Mouse (Mus musculus) lung, postnatal 0 days (tissue): ENCODE measurements around the gene Rgs7. TPM values are rescaled to one million over a fixed set of nuclear protein-coding genes. Genes with fewer than 3 reads are reported as not detected.

ENCODE experiments used
- ATAC-seq: fragments of 200-750 bp; cut with Nextera tagmentation; 2 replicates; pipeline ENCODE4 v1.8.0; 2017; ENCODE audit warnings: moderate library complexity
- DNase-seq: peaks from one replicate; pipeline ENCODE4 v3.0.0-alpha.2; 2016; ENCODE audit warnings: low spot score
- H3K27ac ChIP-seq: fragments of 300-500 bp; sonication (generic); 2 replicates; pipeline ENCODE4 v1.5.1; 2014; ENCODE audit warnings: antibody characterized with exemption, mild to moderate bottlenecking, low read length, mixed read lengths
- H3K27me3 ChIP-seq: fragments of 300-500 bp; sonication (generic); replicated peaks from 2 replicates; pipeline ENCODE4 v1.6.1; 2014; ENCODE audit warnings: low read length, mixed read lengths; ENCODE audit not compliant: insufficient read depth
- H3K36me3 ChIP-seq: fragments of 300-500 bp; sonication (generic); 2 replicates; pipeline ENCODE4 v1.6.1; 2014; ENCODE audit warnings: low read length, mixed read lengths; ENCODE audit not compliant: insufficient read depth
- H3K4me1 ChIP-seq: fragments of 300-500 bp; sonication (generic); 2 replicates; pipeline ENCODE4 v1.6.1; 2014; ENCODE audit warnings: antibody characterized with exemption, low read depth, low read length, mixed read lengths; ENCODE audit not compliant: insufficient read depth
- H3K4me2 ChIP-seq: fragments of 300-500 bp; sonication (generic); replicated peaks from 2 replicates; pipeline ENCODE4 v1.6.1; 2014; ENCODE audit warnings: low read depth, mild to moderate bottlenecking, low read length, moderate library complexity, mixed read lengths
- H3K4me3 ChIP-seq: fragments of 300-500 bp; sonication (generic); 2 replicates; pipeline ENCODE4 v1.5.1; 2014; ENCODE audit warnings: low read depth, low read length
- H3K9ac ChIP-seq: fragments of 300-500 bp; sonication (generic); replicated peaks from 2 replicates; pipeline ENCODE4 v1.6.1; 2014; ENCODE audit warnings: low read depth, mild to moderate bottlenecking
- H3K9me3 ChIP-seq: fragments of 300-500 bp; sonication (generic); 2 replicates; pipeline ENCODE4 v1.6.1; 2016; ENCODE audit warnings: low read length, mixed read lengths
- CTCF ChIP-seq: IDR thresholded peaks from 2 replicates; pipeline ENCODE4 v1.5.1; 2016; ENCODE audit warnings: antibody characterized with exemption, mild to moderate bottlenecking
- EP300 ChIP-seq: IDR thresholded peaks from 2 replicates; pipeline ENCODE4 v1.6.1; 2016; ENCODE audit warnings: antibody characterized with exemption, mild to moderate bottlenecking, control low read depth
- WGBS: fragments of 180-500 bp; shearing (Covaris S2); extraction: QIAGEN DNeasy Blood & Tissue Kit; methylation state at CpG from one replicate; pipeline ENCODE4 v1.1.7; 2014; 5-methylcytosine and 5-hydroxymethylcytosine counted together
- polyA plus RNA-seq: library from polyadenylated mRNA; unstranded; fragments of >200 nt; fragmentation: Nextera tagmentation; extraction: Ambion mirVana; gene quantifications from 2 replicates; pipeline ENCODE4 v1.2.1, GENCODE M21; 2015

Gene Rgs7
- polyA plus RNA-seq, 1 experiment from 2014 or later, result 0.20 TPM

GRCm38 (mm10) chr1:175259374-175259773 is 232.9 kb downstream of the Rgs7 start:
- ATAC-seq (no peak), DNase-seq (no peak)
- no peak overlapping the region for H3K4me2 ChIP-seq
- no peak overlapping the region for H3K4me3 ChIP-seq
- WGBS, result 47% methylated on average over 1 of the region's 1 CpGs
- no peaks in the 10 kb centered on the region for H3K9me3 ChIP-seq
- no peak overlapping the region for H3K27ac ChIP-seq
- H3K4me1 ChIP-seq, result no peaks in the 10 kb centered on the region
- H3K36me3 ChIP-seq, result no peaks in the 10 kb centered on the region
- TF ChIP-seq CTCF, result no peak
- TF ChIP-seq EP300, result no peak
- H3K27me3 ChIP-seq, result no peaks in the 10 kb centered on the region
- no peak overlapping the region for H3K9ac ChIP-seq

- H3K4me2 ChIP-seq, result no peak overlapping the region
- TF ChIP-seq EP300, result no peak
- no peak for TF ChIP-seq CTCF
- ATAC-seq, result no peak
- 56% methylated on average over 3 of the region's 3 CpGs for WGBS
- H3K4me1 ChIP-seq, result no peaks in the 10 kb centered on the region
- no peak overlapping the region for H3K4me3 ChIP-seq
- H3K27me3 ChIP-seq, result no peaks in the 10 kb centered on the region
- H3K36me3 ChIP-seq, result no peaks in the 10 kb centered on the region
- no peaks in the 10 kb centered on the region for H3K9me3 ChIP-seq
- no peak overlapping the region for H3K9ac ChIP-seq
- no peak for DNase-seq
- H3K27ac ChIP-seq, result no peak overlapping the region
These were observed 237.1 kb downstream of the Rgs7 start for GRCm38 (mm10) chr1:175255224-175255623.

GRCm38 (mm10) chr1:175254724-175255123 is 237.6 kb downstream of the Rgs7 start:
- H3K4me2 ChIP-seq, result no peak overlapping the region
- H3K4me1 ChIP-seq, result no peaks in the 10 kb centered on the region
- H3K36me3 ChIP-seq, result no peaks in the 10 kb centered on the region
- no peak overlapping the region for H3K9ac ChIP-seq
- no peak overlapping the region for H3K4me3 ChIP-seq
- 39% methylated on average over 3 of the region's 3 CpGs for WGBS
- no peaks in the 10 kb centered on the region for H3K27me3 ChIP-seq
- ATAC-seq (no peak), DNase-seq (no peak)
- TF ChIP-seq CTCF (no peak), EP300 (no peak)
- no peak overlapping the region for H3K27ac ChIP-seq
- no peaks in the 10 kb centered on the region for H3K9me3 ChIP-seq

- no peak overlapping the region for H3K4me2 ChIP-seq
- no peak overlapping the region for H3K4me3 ChIP-seq
- H3K36me3 ChIP-seq, result no peaks in the 10 kb centered on the region
- no peaks in the 10 kb centered on the region for H3K27me3 ChIP-seq
- TF ChIP-seq CTCF, result no peak
- no peak for TF ChIP-seq EP300
- no peak overlapping the region for H3K27ac ChIP-seq
- WGBS, result 75% methylated on average over 5 of the region's 5 CpGs
- ATAC-seq (no peak), DNase-seq (no peak)
- no peaks in the 10 kb centered on the region for H3K9me3 ChIP-seq
- H3K4me1 ChIP-seq, result no peaks in the 10 kb centered on the region
- no peak overlapping the region for H3K9ac ChIP-seq
These were observed 250.2 kb downstream of the Rgs7 start for GRCm38 (mm10) chr1:175242135-175242534.

DNA sequence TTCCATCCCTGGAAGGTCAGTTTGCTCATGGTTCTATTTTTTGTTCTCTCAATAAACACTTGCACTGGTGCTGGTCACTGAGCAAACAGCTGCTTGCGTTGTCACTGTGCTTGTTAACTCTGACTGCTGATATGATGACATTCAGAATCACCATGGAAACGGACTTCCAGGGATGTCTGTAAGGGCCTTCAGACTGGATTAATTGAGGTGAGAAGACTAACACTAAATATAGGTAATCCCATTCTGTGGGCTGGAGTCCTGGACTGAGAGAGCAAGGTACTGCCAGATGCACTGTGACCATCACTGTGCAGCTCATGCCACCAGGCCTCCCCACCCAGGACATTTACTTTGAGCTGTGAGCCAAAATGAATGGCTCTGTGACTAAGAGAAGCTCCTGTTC is 252.2 kb downstream of the Rgs7 start:
- DNase-seq, result no peak
- no peak overlapping the region for H3K4me2 ChIP-seq
- no peak overlapping the region for H3K27ac ChIP-seq
- H3K9me3 ChIP-seq, result no peaks in the 10 kb centered on the region
- WGBS, result 31% methylated on average over 2 of the region's 2 CpGs
- no peak overlapping the region for H3K4me3 ChIP-seq
- H3K27me3 ChIP-seq, result no peaks in the 10 kb centered on the region
- no peak for ATAC-seq
- no peaks in the 10 kb centered on the region for H3K4me1 ChIP-seq
- no peaks in the 10 kb centered on the region for H3K36me3 ChIP-seq
- no peak overlapping the region for H3K9ac ChIP-seq
- TF ChIP-seq CTCF (no peak), EP300 (no peak)

DNA sequence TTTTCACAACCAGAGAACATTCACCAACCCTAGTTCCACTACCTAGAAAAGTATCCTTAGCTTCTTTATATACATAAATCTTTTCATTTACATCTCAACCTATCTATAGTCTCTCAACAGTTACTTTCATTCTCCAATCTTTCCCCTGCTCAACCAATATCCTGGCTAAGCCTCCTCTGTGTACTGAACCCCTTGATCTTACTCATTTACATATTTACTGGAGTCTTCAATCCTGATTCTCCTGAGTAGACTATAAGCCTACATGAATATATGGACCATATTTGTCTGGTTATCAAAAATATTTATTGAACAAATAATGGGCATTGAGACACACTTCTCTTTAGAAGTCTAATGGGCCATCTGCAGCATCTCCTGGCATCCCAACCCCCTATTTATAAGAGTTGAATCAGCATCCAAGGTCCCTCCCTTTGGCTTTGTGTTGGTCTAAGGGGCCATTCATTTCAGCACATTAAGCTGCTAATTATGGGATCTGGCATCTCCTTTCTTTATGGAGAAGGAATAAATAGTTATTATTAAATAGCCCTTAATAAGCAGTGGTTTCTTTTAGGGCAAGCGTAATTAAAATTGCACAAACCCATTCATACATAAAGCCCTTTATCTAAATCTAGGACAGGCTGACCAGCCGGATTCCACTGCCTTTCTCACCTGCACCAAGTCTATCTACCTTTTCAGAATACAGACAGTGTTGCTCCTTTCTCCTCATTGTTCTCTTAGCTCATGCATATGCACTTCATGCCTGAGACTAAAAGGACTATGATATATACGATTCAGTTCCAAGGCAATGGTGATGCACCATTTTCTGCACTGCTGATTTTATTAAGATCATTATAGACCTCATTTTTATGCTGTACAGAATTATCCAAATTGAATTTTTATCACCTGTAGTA is 270.5 kb downstream of the Rgs7 start:
- TF ChIP-seq CTCF, result no peak
- no peak for TF ChIP-seq EP300
- WGBS, result 86% methylated on average over 3 of the region's 3 CpGs
- H3K9ac ChIP-seq, result no peak overlapping the region
- DNase-seq, result no peak
- no peak overlapping the region for H3K4me2 ChIP-seq
- no peaks in the 10 kb centered on the region for H3K36me3 ChIP-seq
- no peak overlapping the region for H3K4me3 ChIP-seq
- H3K4me1 ChIP-seq, result no peaks in the 10 kb centered on the region
- H3K27me3 ChIP-seq, result no peaks in the 10 kb centered on the region
- H3K9me3 ChIP-seq, result no peaks in the 10 kb centered on the region
- ATAC-seq, result no peak
- no peak overlapping the region for H3K27ac ChIP-seq
